Comparison of ENCODE assay signal across 9 mouse cellular contexts in the genomic region with DNA sequence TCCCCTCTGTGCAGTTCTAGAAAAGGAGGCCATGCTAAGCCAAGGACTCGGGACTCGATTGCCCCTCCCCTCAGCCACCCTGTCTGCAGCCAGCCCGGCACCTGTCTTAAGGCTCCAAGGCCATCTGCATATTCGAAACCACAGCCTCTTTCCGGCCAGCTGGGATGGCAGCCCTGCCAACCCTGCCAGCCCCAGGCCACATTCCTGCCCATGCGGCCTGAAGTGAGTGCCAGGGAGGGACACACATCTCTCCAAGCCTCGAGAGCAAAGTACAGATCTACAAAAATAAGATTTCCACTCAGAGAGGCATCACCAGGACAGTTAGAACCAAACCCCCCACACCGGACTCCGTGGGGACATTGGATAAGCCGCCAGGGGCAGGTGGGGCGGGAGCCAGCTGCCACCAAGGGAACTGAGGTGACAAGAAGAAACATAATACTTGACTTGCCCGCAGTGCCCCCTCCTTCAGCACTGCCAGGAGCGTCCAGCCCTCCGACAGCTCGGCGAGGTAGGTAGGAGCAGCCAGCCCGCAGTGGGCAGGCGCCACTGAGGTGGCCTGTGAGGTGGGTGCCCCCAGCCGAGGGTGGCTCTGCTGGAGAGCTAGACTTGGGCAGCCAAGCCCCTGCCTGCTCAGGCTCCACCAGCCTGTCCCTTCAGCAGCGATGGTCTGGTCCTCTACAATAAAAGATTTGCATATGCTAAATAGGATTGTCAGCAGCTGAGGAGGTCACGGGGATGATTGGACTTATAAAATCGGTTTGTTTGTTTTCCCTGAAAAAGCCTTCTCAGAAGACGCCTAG. TPM values are rescaled to one million over a fixed set of nuclear protein-coding genes. Genes with fewer than 3 reads are reported as not detected.
DNase-seq lines count a peak whose midpoint lies in the region; ATAC-seq and TF ChIP-seq lines count a peak whose summit lies in the region.
"Had no signal": no experiment of that assay in that cellular context is flagged by ENCODE, and none has a peak within 500 bp of the region (broad histone marks: within the 10 kb centered on the region; RNA-seq: fewer than 3 reads in every experiment).

No protein-coding gene starts in this region.

- no peaks in the 10 kb centered on the region for H3K79me2 ChIP-seq in CH12.LX (replicated peaks; ENCODE audit: control insufficient read depth, extremely low read depth, insufficient read depth, poor library complexity, severe bottlenecking)

- dilution Hi-C loops in CH12.LX (cut with MboI; ENCODE audit: extremely low pct_ligation_motif_present, extremely low pct_unique_long_range_greater_than_20kb, low sequenced_read_pairs) = no loop called here

- TF ChIP-seq POLR2A in CH12.LX (IDR thresholded peaks at IDR 0.05; ENCODE audit: low read depth, low read length) = no peak

- 59% methylated on average over 23 of the region's 23 CpGs for WGBS in forebrain, embryonic 10.5 days
- 53% methylated on average over 23 of the region's 23 CpGs for WGBS in forebrain, embryonic 13.5 days

- peaks cover 11% of the 10 kb centered on the region for H3K4me1 ChIP-seq in forebrain, embryonic 10.5 days
- H3K4me1 ChIP-seq in forebrain, embryonic 13.5 days = peaks cover 13% of the 10 kb centered on the region
- H3K4me1 ChIP-seq in CH12.LX (ENCODE audit: control insufficient read depth in 1 of 2, insufficient read depth in 2 of 2) = peaks cover 16 to 40% of the 10 kb centered on the region in 2 experiments

- H3K27me3 ChIP-seq in forebrain, embryonic 10.5 days (ENCODE audit: poor library complexity, severe bottlenecking) = no peaks in the 10 kb centered on the region
- no peaks in the 10 kb centered on the region for H3K27me3 ChIP-seq in forebrain, embryonic 13.5 days
- H3K27me3 ChIP-seq in CH12.LX (replicated peaks) = no peaks in the 10 kb centered on the region

- H3K36me3 ChIP-seq in forebrain, embryonic 10.5 days (replicated peaks) = peaks cover 11% of the 10 kb centered on the region
- no peaks in the 10 kb centered on the region for H3K36me3 ChIP-seq in forebrain, embryonic 13.5 days (ENCODE audit: poor library complexity, severe bottlenecking)
- peaks cover 7 to 14% of the 10 kb centered on the region in 2 experiments for H3K36me3 ChIP-seq in CH12.LX (replicated peaks in 1 of 2; ENCODE audit: control insufficient read depth in 1 of 2, insufficient read depth in 1 of 2, low read length in 1 of 2)

- 0 out of 2 replicates have a peak overlapping the region, but pooled peaks have one; percentile 35 for H3K27ac ChIP-seq in forebrain, embryonic 10.5 days
- no peak overlapping the region for H3K27ac ChIP-seq in forebrain, embryonic 13.5 days
- no peak overlapping the region for H3K27ac ChIP-seq in CH12.LX (ENCODE audit: insufficient read depth, low read depth)

- in situ Hi-C loops in CH12.LX (cut with MboI; ENCODE audit: low pct_ligation_motif_present, low pct_unique_long_range_greater_than_20kb, low sequenced_read_pairs) = no loop called here

- TF ChIP-seq RAD21 in CH12.LX (IDR thresholded peaks at IDR 0.05; ENCODE audit: low read depth, low read length) = no peak

- no peak overlapping the region; the same call in 1 of the 2 replicates for H3K9ac ChIP-seq in forebrain, embryonic 13.5 days
- H3K9ac ChIP-seq in CH12.LX (ENCODE audit: insufficient read depth, low read depth) = no peak overlapping the region

- H3K9me3 ChIP-seq in forebrain, embryonic 10.5 days = no peaks in the 10 kb centered on the region
- H3K9me3 ChIP-seq in forebrain, embryonic 13.5 days (replicated peaks) = no peaks in the 10 kb centered on the region
- no peaks in the 10 kb centered on the region for H3K9me3 ChIP-seq in CH12.LX (replicated peaks; ENCODE audit: low read length)

- TF ChIP-seq EP300 in CH12.LX (IDR thresholded peaks at IDR 0.05; ENCODE audit: low read length) = peak; percentile 14; the same call in 1 of the 2 replicates

- H3K4me2 ChIP-seq in forebrain, embryonic 13.5 days = no peak overlapping the region
- H3K4me2 ChIP-seq in CH12.LX (ENCODE audit: insufficient read depth, low read depth, poor library complexity, severe bottlenecking) = no peak overlapping the region

- no peak for ATAC-seq in forebrain, embryonic 13.5 days
- ATAC-seq in CD4-positive, CD25-positive, alpha-beta regulatory T cell, adult 4 months = no peak
- ATAC-seq in inflammation-experienced regulatory T-cells, adult 6 months = no peak

- TF ChIP-seq CTCF in CH12.LX (conservative IDR thresholded peaks at IDR 0.05 in 1 of 2, IDR thresholded peaks at IDR 0.05 in 1 of 2; ENCODE audit: low read depth in 2 of 2, low read length in 2 of 2) = no peak

- no peak for DNase-seq in forebrain, embryonic 10.5 days (ENCODE audit: extremely low spot score, low spot score)
- peak; percentile 38 for DNase-seq in CH12.LX (ENCODE audit: extremely low read depth)
- DNase-seq in gastrocnemius, adult 8-10 months (ENCODE audit: low spot score in 2 of 2) = peak; percentile 54 to 78
- peak; percentile 34 to 73 for DNase-seq in kidney, adult 8-10 months
- DNase-seq in layer of hippocampus, postnatal 14 days (ENCODE audit: low spot score in 2 of 2) = no peak
- DNase-seq: right cerebral cortex, adult 18-20 months had no signal

- H3K4me3 ChIP-seq in forebrain, embryonic 10.5 days = no peak overlapping the region
- H3K4me3 ChIP-seq in forebrain, embryonic 13.5 days = no peak overlapping the region
- H3K4me3 ChIP-seq in CH12.LX (replicated peaks in 1 of 3; ENCODE audit: low read depth in 2 of 3, low read length in 2 of 3, poor library complexity in 1 of 3) = no peak overlapping the region

TF ChIP-seq in CH12.LX, 34 proteins besides CTCF, POLR2A, EP300 and RAD21:
- peak; percentile 13; the same call in 1 of the 2 replicates for TF ChIP-seq ETS1 (conservative IDR thresholded peaks at IDR 0.05; ENCODE audit: low read depth, low read length)
- 0 out of 2 replicates have a peak, but pooled peaks have one; percentile 49 for TF ChIP-seq MAZ (IDR thresholded peaks at IDR 0.05; ENCODE audit: low read depth, low read length)
- no peak for TF ChIP-seq USF1 (IDR thresholded peaks at IDR 0.05; ENCODE audit: low read depth, low read length)
- peak; percentile 86 for TF ChIP-seq TCF12 (IDR thresholded peaks at IDR 0.05; ENCODE audit: low read depth, low read length)
- TF ChIP-seq JUN (IDR thresholded peaks at IDR 0.05; ENCODE audit: insufficient read depth, low read depth, low read length) = no peak
- no peak for TF ChIP-seq ZNF384 (IDR thresholded peaks at IDR 0.05; ENCODE audit: low read depth, low read length)
- TF ChIP-seq IRF4 (IDR thresholded peaks at IDR 0.05; ENCODE audit: low read depth, low read length) = no peak
- TF ChIP-seq BHLHE40 (IDR thresholded peaks at IDR 0.05; ENCODE audit: low read depth, low read length) = peak; percentile 53

RNA-seq across cellular contexts. Expression of gene Exog, which starts 39.0 kb away (rescaled TPM):
- polyA plus RNA-seq in forebrain, embryonic 10.5 days (2016; fragmentation: Nextera tagmentation; extraction: Ambion mirVana) = 36.5 and 37.8 TPM in 2 replicates
- polyA plus RNA-seq in forebrain, embryonic 13.5 days (2015; fragmentation: Nextera tagmentation; extraction: Ambion mirVana) = 46.3 and 52.6 TPM in 2 replicates
- total RNA-seq in CH12.LX (2012; rRNA removed) (6.6 and 8.1 TPM in 2 replicates), CH12.LX (2014; rRNA removed) (8.2 and 8.8 TPM in 2 replicates)
- polyA plus RNA-seq in CH12.LX (2012; ENCODE audit: insufficient read length, low read depth) = 7.1 and 7.3 TPM in 2 replicates
- 1 to 10 TPM; 1.4 to 1.8 (median 1.6) TPM for total RNA-seq in gastrocnemius, adult 8-10 months (2022)
- 10 to 100 TPM; 12.6 to 16.2 TPM for polyA plus RNA-seq in CD4-positive, CD25-positive, alpha-beta regulatory T cell, adult 4 months (2017; shearing (Covaris generic))
- 10 to 100 TPM; 11.1 to 12.1 (median 11.5) TPM for polyA plus RNA-seq in inflammation-experienced regulatory T-cells, adult 6 months (2017; shearing (Covaris generic))
- total RNA-seq in layer of hippocampus, postnatal 14 days (2021) = 10 to 100 TPM; 22.2 to 23.1 TPM

Comparison
In these comparisons a context has a peak if more than half of its experiments do, and no peak if none do; other contexts are left out.
1. DNase-seq: peak in CH12.LX (single experiment), gastrocnemius, adult 8-10 months (2 of 2) and kidney, adult 8-10 months (2 of 2); none in forebrain, embryonic 10.5 days (single experiment) and layer of hippocampus, postnatal 14 days (0 of 2).